ENCODE assay signal across 8 mouse cellular contexts in the genomic region with DNA sequence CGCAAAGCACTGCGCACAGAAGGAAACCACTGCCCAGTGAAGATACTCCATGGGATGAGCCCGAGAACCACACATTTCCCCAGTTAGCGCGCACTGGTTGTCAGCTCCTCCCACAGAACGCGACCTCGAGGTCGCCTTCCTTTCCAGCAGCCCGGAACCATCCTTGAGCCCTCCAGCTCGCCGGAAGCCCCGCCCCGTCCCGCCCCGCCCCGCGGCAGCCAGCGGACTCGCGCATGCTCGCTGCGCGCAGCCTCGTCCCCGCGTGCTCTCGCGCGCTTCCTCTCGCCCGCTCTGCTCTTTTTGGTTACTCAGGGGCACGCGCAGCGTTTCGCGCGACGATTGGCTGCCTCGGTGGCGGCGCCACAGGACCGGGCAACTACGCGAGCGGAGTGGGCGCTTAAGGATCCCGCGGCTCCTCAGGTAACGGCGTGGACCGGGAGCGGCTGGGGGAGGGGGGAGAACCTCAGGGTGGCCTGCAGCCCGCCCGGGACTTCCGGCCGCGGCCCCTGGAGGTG. TPM values are rescaled to one million over a fixed set of nuclear protein-coding genes. Genes with fewer than 3 reads are reported as not detected.
A peak's percentile ranks its signal among the peaks of the same experiment; 100 is the strongest.
DNase-seq lines count a peak whose midpoint lies in the region; ATAC-seq and TF ChIP-seq lines count a peak whose summit lies in the region.

TSS of gene Prps1l3 (plus strand) at position 221 of the 515 bp plus-strand sequence.
TSS of gene Mipol1 (plus strand) at position 236 of the 515 bp plus-strand sequence.

- no peaks in the 10 kb centered on the region for H3K27me3 ChIP-seq in embryonic facial prominence, embryonic 14.5 days (replicated peaks; ENCODE audit: control insufficient read depth, insufficient read depth, low read length)
- no peaks in the 10 kb centered on the region for H3K27me3 ChIP-seq in limb, embryonic 14.5 days (ENCODE audit: control insufficient read depth, insufficient read depth, low read length)
- no peaks in the 10 kb centered on the region for H3K27me3 ChIP-seq in midbrain, postnatal 0 days (ENCODE audit: insufficient read depth, low read length)

- peak within 1 kb of the TSS; percentile 87 for H3K4me3 ChIP-seq in embryonic facial prominence, embryonic 14.5 days (ENCODE audit: low read depth, low read length)
- H3K4me3 ChIP-seq in limb, embryonic 14.5 days (replicated peaks; ENCODE audit: low read length) = peak within 1 kb of the TSS; percentile 82
- peak within 1 kb of the TSS; percentile 75 for H3K4me3 ChIP-seq in midbrain, postnatal 0 days (ENCODE audit: low read depth, low read length)

- DNase-seq in 3T3-L1 (ENCODE audit: low read depth, low spot score) = peak; percentile 91
- DNase-seq in adrenal gland, postnatal 4 days (ENCODE audit: low spot score in 2 of 2) = peak; percentile 60 to 78
- peak; percentile 95 for DNase-seq in embryonic facial prominence, embryonic 14.5 days (ENCODE audit: low spot score)
- peak; percentile 83 for DNase-seq in heart, adult 8-10 months (ENCODE audit: low spot score)
- DNase-seq in kidney, adult 9 months = peak; percentile 90
- DNase-seq in limb, embryonic 14.5 days (ENCODE audit: low spot score) = peak; percentile 90
- DNase-seq in midbrain, postnatal 0 days (ENCODE audit: low spot score) = peak; percentile 94
- DNase-seq in spleen, postnatal 14 days (ENCODE audit: low spot score in 2 of 2) = peak; percentile 76 to 78

- WGBS in embryonic facial prominence, embryonic 14.5 days = under 1% methylated on average over 32 of the region's 58 CpGs
- WGBS in limb, embryonic 14.5 days = 0% methylated on average over 52 of the region's 58 CpGs
- 2% methylated on average over 52 of the region's 58 CpGs for WGBS in midbrain, postnatal 0 days

- H3K27ac ChIP-seq in embryonic facial prominence, embryonic 14.5 days (replicated peaks; ENCODE audit: low read depth, low read length) = peak within 1 kb of the TSS; percentile 93
- peak within 1 kb of the TSS; percentile 91 for H3K27ac ChIP-seq in limb, embryonic 14.5 days (replicated peaks; ENCODE audit: low read depth, low read length)
- H3K27ac ChIP-seq in midbrain, postnatal 0 days (ENCODE audit: low read depth, low read length) = peak within 1 kb of the TSS; percentile 75

- H3K4me1 ChIP-seq in embryonic facial prominence, embryonic 14.5 days (ENCODE audit: control insufficient read depth, insufficient read depth, low read length) = peaks cover 8% of the 10 kb centered on the region
- peaks cover 7% of the 10 kb centered on the region; the same call in 1 of the 2 replicates for H3K4me1 ChIP-seq in limb, embryonic 14.5 days (ENCODE audit: control insufficient read depth, insufficient read depth, low read length)
- H3K4me1 ChIP-seq in midbrain, postnatal 0 days (ENCODE audit: insufficient read depth, low read length) = no peaks in the 10 kb centered on the region

- TF ChIP-seq CTCF in midbrain, postnatal 0 days (IDR thresholded peaks at IDR 0.05) = peak; percentile 15; the same call in 1 of the 2 replicates

- no peaks in the 10 kb centered on the region for H3K9me3 ChIP-seq in embryonic facial prominence, embryonic 14.5 days (ENCODE audit: control insufficient read depth, low read length)
- no peaks in the 10 kb centered on the region for H3K9me3 ChIP-seq in limb, embryonic 14.5 days (ENCODE audit: control insufficient read depth, low read length)
- H3K9me3 ChIP-seq in midbrain, postnatal 0 days (ENCODE audit: low read length) = no peaks in the 10 kb centered on the region

- peak within 1 kb of the TSS; percentile 92 for H3K9ac ChIP-seq in embryonic facial prominence, embryonic 14.5 days (ENCODE audit: low read depth, low read length)
- H3K9ac ChIP-seq in limb, embryonic 14.5 days (ENCODE audit: low read depth, low read length, severe bottlenecking) = peak within 1 kb of the TSS; percentile 89
- peak within 1 kb of the TSS; percentile 81 for H3K9ac ChIP-seq in midbrain, postnatal 0 days (replicated peaks; ENCODE audit: low read length, poor library complexity, severe bottlenecking)

- H3K4me2 ChIP-seq in embryonic facial prominence, embryonic 14.5 days (ENCODE audit: low read depth, low read length) = peak within 1 kb of the TSS; percentile 62
- H3K4me2 ChIP-seq in limb, embryonic 14.5 days (replicated peaks; ENCODE audit: low read depth, low read length, severe bottlenecking) = peak within 1 kb of the TSS; percentile 59
- H3K4me2 ChIP-seq in midbrain, postnatal 0 days (ENCODE audit: low read depth, low read length, poor library complexity, severe bottlenecking) = peak within 1 kb of the TSS; percentile 75

- H3K36me3 ChIP-seq in embryonic facial prominence, embryonic 14.5 days (ENCODE audit: control insufficient read depth, insufficient read depth, low read length) = peaks cover 5% of the 10 kb centered on the region; the same call in 1 of the 2 replicates
- no peaks in the 10 kb centered on the region for H3K36me3 ChIP-seq in limb, embryonic 14.5 days (ENCODE audit: control insufficient read depth, insufficient read depth, low read length)
- H3K36me3 ChIP-seq in midbrain, postnatal 0 days (ENCODE audit: insufficient read depth, low read length) = no peaks in the 10 kb centered on the region

- TF ChIP-seq POLR2A in limb, embryonic 14.5 days (IDR thresholded peaks at IDR 0.05; ENCODE audit: borderline replicate concordance, extremely low read depth, insufficient read depth, insufficient read length) = peak; percentile 58; the same call in 1 of the 2 replicates

- ATAC-seq in embryonic facial prominence, embryonic 14.5 days (ENCODE audit: low read depth) = peak; percentile 97
- ATAC-seq in limb, embryonic 14.5 days (ENCODE audit: low FRiP score, low read depth) = peak; percentile 97
- ATAC-seq in midbrain, postnatal 0 days (ENCODE audit: low FRiP score) = peak; percentile 96

RNA-seq across cellular contexts. Expression of gene Prps1l3, which starts in this region (rescaled TPM):
- total RNA-seq in adrenal gland, postnatal 4 days (2021) = 10 to 100 TPM; 35.6 to 39.0 TPM
- 53.3 and 64.9 TPM in 2 replicates for polyA plus RNA-seq in embryonic facial prominence, embryonic 14.5 days (2014; fragmentation: Nextera tagmentation; extraction: Ambion mirVana)
- total RNA-seq in heart, adult 8-10 months (2022) = 10 to 100 TPM; 16.0 to 19.4 (median 18.2) TPM
- polyA plus RNA-seq in limb, embryonic 14.5 days (2012; rRNA removed) = 28.2 and 28.4 TPM in 2 replicates
- polyA plus RNA-seq in limb, embryonic 14.5 days (2014; fragmentation: Nextera tagmentation; extraction: Ambion mirVana) = 51.2 and 61.5 TPM in 2 replicates
- total RNA-seq in midbrain, postnatal 0 days (2014; rRNA removed) = 17.3 and 20.3 TPM in 2 replicates
- 13.7 TPM in 2 replicates for polyA plus RNA-seq in midbrain, postnatal 0 days (2015; fragmentation: Nextera tagmentation; extraction: Ambion mirVana)

RNA-seq across cellular contexts. Expression of gene Mipol1, which starts in this region (rescaled TPM):
- 10 to 100 TPM; 11.1 to 12.6 TPM for total RNA-seq in adrenal gland, postnatal 4 days (2021)
- 6.9 and 8.7 TPM in 2 replicates for polyA plus RNA-seq in embryonic facial prominence, embryonic 14.5 days (2014; fragmentation: Nextera tagmentation; extraction: Ambion mirVana)
- total RNA-seq in heart, adult 8-10 months (2022) = 1 to 10 TPM; 2.9 to 6.3 (median 4.0) TPM
- polyA plus RNA-seq in limb, embryonic 14.5 days (2012; rRNA removed) = 3.6 and 5.3 TPM in 2 replicates
- polyA plus RNA-seq in limb, embryonic 14.5 days (2014; fragmentation: Nextera tagmentation; extraction: Ambion mirVana) = 8.2 and 9.5 TPM in 2 replicates
- 1.9 and 4.0 TPM in 2 replicates for total RNA-seq in midbrain, postnatal 0 days (2014; rRNA removed)
- polyA plus RNA-seq in midbrain, postnatal 0 days (2015; fragmentation: Nextera tagmentation; extraction: Ambion mirVana) = 3.5 and 4.1 TPM in 2 replicates

Comparison
In these comparisons a context has a peak if more than half of its experiments do, and no peak if none do; other contexts are left out.
1. Peak in every context shown above with its lines: DNase-seq, ATAC-seq, H3K4me3 ChIP-seq and H3K27ac ChIP-seq.